Mouse (Mus musculus) kidney, postnatal 14 days (tissue): ENCODE measurements around the gene Dag1.
A peak's percentile ranks its signal among the peaks of the same experiment; 100 is the strongest.

Experiments
- DNase-seq: peaks from one replicate; pipeline ENCODE4 v3.0.0; 2022; ENCODE audit warnings: mixed read lengths

The Dag1 gene

DNA sequence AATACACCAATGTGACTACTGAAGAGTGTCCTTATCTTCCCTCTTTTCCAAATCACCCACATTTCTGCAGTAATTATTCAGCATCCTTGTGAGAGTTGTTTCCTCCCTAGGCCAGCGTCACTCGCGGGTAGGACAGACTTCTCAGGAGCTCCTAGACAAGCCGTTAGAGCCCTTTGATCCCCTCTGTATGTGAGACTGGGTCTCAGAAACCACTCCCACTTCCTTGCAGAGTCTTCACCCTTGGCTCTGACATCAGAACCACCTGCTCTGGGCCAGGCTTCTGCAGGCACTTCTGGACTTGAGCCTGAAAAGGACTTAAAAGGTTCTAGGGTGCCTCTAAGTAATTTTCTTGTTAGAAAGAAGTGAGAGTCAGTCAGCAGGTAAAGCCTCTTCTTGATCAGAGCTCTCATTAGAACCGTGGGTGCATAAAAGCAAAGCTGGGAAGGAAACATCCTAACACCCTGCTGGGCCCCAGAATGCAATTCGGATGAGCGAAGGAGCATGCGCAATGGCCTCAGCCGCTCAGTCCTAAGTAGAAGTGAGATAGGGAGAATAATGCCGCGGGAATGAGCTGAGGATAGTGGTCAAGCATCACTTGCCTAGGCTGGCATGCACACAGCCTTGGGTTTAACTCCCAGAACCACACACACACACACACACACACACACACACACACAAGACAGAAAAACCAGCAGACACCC is 80.8 kb downstream of the Dag1 start:
- DNase-seq, result no peak

GRCm38 (mm10) chr9:108178391-108178790 is 85.4 kb downstream of the Dag1 start:
- no peak for DNase-seq

- DNase-seq, result no peak
These were observed 88.5 kb downstream of the Dag1 start for GRCm38 (mm10) chr9:108175116-108175838.

DNA sequence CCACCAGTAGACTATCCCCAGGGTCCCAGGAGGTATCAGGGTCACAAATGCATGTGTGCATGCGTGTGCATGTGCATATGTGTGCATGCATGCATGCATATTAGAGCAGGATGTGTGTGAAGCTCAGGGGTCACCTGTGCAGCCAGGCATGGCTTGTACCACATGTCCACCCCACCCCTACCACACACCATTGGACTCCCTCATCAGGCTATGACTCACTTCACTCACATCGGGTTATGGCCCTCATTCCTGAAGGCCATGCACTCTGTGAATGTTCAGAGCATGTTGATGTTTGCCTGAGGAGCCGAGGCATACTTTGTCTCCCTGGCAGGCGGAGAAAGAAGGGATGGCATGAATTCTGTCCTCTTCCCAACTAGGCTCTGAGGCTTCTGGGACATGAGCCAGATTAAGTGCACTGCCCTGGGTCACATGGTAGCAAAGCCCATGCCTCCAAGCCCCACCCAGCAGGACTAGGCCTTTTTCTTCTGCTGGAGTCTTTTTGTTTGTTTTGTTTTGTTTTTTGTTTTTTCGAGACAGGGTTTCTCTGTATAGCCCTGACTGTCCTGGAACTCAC is 90.9 kb downstream of the Dag1 start:
- peak; percentile 33 for DNase-seq

DNA sequence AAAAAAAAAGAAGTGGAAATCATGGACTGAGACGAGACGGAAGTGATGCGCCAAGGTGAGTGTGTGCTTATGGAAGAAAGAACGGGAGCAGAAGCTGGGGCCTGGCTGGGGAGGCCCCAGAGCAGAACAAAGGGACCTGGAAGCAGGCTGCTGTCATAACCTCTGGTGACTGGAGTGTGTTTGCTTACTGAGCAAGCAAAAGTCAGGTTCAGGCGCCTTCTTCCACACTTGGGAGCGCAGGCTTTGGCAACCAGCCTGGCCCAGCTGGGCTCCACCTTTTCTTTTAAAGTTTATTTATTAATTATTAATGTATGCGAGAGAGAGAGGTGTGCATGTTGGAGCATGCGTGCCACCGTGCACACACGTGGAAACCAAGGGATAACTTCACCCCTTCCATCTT is 94.0 kb downstream of the Dag1 start:
- peak; percentile 27 for DNase-seq

- no peak for DNase-seq
These were observed 98.6 kb downstream of the Dag1 start for GRCm38 (mm10) chr9:108165143-108165542.

DNA sequence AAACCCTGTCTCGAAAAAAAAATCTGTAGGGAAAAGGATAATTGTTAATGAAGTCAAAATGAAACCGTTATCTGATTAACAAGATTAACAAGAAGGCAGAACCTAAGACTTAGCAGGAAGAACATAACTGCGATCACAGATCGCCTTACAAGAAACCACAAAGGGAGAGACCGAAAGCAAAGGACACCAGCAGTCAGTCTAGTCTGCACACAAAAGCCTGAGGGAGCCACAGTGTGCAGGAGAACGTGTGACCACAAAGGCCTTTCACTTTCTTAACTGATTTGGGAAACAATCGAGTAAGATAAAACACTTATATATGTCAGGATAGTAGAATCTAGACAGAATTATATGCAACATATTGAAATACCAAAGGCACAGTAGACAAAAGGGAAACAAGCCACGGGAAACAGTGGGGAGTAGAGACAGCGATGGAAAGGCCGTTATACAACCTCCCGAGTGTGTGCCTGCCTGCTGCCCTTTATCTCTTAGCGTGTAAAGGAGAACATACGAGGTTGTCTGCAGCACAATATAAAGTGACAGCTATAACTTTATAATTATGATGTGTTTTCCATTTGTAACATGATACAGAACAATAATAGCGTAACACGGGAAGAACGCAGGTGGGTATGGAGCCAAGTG is 100.0 kb downstream of the Dag1 start:
- no peak for DNase-seq

- DNase-seq, result no peak
These were observed 105.9 kb downstream of the Dag1 start for GRCm38 (mm10) chr9:108157891-108158290.

DNA sequence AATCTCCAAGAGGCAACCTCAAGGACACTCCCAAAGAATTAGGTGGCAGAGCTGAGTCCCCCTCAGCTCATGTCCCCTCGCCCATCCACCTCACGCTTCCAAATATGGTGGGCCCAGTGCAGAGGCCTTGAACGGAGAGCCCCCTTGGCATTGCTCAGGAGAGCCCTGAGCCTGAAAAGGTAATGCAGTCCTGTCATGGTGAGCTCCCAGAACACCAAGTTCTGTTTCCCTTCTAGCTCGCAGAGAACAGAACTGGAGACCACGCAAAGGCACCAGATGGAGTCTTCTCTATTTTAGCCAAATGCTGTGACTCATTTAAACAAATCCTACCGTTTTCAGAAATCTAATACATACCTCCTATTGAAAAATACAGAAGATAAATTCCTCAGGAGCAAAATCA is 106.3 kb downstream of the Dag1 start:
- DNase-seq, result no peak

DNA sequence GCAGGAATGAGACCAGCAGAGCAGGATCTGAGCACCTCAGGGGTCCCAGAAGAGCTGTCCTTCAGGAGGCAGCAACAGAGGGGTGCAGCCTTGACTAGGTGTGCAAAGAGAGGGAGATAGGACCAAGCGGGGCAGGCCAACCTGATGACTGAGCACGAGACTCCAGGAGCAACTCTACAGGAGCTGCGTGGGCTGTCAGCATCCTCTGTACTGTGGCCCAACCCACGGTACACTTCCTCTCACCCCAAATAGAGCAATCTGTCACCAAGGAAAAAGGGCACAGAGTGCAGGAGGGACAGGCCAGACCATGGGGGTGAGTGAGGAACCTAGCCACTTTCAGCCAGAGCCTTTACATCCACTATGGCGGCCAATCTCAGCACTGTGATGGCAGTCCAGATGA is 107.0 kb downstream of the Dag1 start:
- no peak for DNase-seq

DNA sequence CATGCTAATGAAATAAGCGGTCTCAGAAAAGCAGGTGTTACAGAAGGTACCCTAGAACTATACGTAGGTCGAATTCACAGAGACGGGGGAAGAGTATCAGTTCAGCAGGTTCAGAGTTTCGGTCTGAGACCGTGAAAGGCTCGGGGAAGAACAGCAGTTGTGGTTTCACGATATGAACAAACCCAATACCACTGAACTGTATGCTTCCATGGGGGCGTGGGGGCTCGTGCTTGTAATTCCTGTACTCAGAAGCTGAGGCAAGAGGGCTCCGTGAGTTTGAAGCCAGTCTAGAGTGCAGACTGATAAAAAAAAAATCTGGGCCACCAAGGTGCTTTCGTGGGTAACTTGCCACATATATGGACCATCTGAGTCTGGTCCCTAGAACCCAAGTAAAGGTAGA is 108.9 kb downstream of the Dag1 start:
- DNase-seq, result no peak
